In the genomic region with DNA sequence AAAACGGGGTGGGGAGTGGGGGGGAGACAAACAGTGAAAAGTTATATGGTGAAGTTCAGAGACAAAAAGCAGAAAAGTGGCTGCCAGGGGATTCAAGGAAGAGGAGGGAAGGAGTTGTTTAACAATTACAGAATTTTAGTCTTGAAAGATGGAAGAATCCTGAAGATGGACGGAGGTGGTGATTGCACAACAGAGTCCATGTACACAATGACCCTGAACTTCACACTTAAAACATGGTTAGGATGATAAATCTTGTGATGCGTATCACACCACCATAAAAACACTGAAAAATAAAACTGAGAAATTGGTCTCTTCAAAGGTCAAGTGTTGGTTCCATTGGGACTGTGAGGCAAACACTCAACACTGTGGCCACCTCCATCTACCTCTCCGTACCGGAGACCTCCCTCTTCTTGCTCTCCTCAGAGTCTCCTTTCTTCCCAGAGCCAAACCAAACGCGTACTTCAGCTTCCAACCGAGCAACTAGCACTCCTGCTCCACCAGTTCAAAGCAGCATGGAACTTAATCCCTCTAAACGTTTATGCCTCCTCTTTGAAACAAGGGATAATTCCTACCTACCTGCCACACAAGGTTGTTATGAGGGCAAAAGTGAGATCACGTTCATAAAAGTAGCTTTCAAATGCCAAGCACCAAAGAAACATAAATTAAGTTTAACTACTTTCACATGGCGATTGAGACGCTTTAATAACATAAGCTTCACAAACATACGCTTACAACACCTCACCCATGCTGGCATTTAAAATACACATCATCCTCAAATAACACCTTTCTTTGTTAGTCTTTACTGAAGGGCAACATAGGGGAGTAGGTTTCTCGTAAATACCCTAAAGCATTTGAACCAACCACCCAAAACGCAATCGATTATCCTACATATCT, we compare ENCODE assay signal across 8 mouse cellular contexts. TPM values are rescaled to one million over a fixed set of nuclear protein-coding genes. Genes with fewer than 3 reads are reported as not detected.
DNase-seq lines count a peak whose midpoint lies in the region; ATAC-seq and TF ChIP-seq lines count a peak whose summit lies in the region.

No protein-coding gene starts in this region.

- intact Hi-C loops in gastrocnemius, postnatal 14 days (cut with DNase I; ENCODE audit: low total_unique reads): no loop called here

- peak; percentile 24 to 78 for DNase-seq in adrenal gland, adult (ENCODE audit: inconsistent age in 2 of 2, low spot score in 1 of 2)
- no peak for DNase-seq in adrenal gland, postnatal 25 days
- DNase-seq in lung, postnatal 10 days: no peak
- no peak for DNase-seq in limb, embryonic 11.5 days (ENCODE audit: low spot score)
- DNase-seq in testis, postnatal 14 days (ENCODE audit: low spot score): no peak
- no peak for DNase-seq in gastrocnemius, postnatal 14 days

- WGBS in lung, embryonic 16.5 days: 33% methylated on average over 16 of the region's 16 CpGs
- WGBS in limb, embryonic 11.5 days: 26% methylated on average over 16 of the region's 16 CpGs
- 26% methylated on average over 16 of the region's 16 CpGs for WGBS in olfactory bulb, adult 2 months

- no peak for TF ChIP-seq POLR2A in olfactory bulb, adult 2 months (IDR thresholded peaks at IDR 0.05; ENCODE audit: insufficient read depth, low read depth, low read length)

- no peak overlapping the region for H3K27ac ChIP-seq in lung, embryonic 16.5 days (ENCODE audit: low read length)
- peak overlapping the region; percentile 97; the same call in 1 of the 2 replicates for H3K27ac ChIP-seq in limb, embryonic 11.5 days (replicated peaks; ENCODE audit: low read depth, low read length)
- no peak overlapping the region for H3K27ac ChIP-seq in olfactory bulb, adult 2 months (ENCODE audit: insufficient read depth, low read depth, low read length)

- H3K4me3 ChIP-seq in lung, embryonic 16.5 days (ENCODE audit: low read length): peak overlapping the region; percentile 94
- peak overlapping the region; percentile 89 for H3K4me3 ChIP-seq in limb, embryonic 11.5 days (ENCODE audit: low read depth, low read length)
- peak overlapping the region; percentile 77 for H3K4me3 ChIP-seq in olfactory bulb, adult 2 months (ENCODE audit: insufficient read depth, low read depth, low read length)

- H3K9ac ChIP-seq in lung, embryonic 16.5 days (ENCODE audit: low read length): peak overlapping the region; percentile 99
- H3K9ac ChIP-seq in limb, embryonic 11.5 days (ENCODE audit: low read length): peak overlapping the region; percentile 97

- H3K36me3 ChIP-seq in lung, embryonic 16.5 days (ENCODE audit: control insufficient read depth, insufficient read depth, low read length): no peaks in the 10 kb centered on the region
- H3K36me3 ChIP-seq in limb, embryonic 11.5 days (ENCODE audit: control insufficient read depth, insufficient read depth, low read length): no peaks in the 10 kb centered on the region

- H3K4me1 ChIP-seq in lung, embryonic 16.5 days (replicated peaks; ENCODE audit: control insufficient read depth, insufficient read depth, low read length): peaks cover 8% of the 10 kb centered on the region
- H3K4me1 ChIP-seq in limb, embryonic 11.5 days (ENCODE audit: control insufficient read depth, insufficient read depth, low read length): peaks cover 7% of the 10 kb centered on the region; the same call in 1 of the 2 replicates
- H3K4me1 ChIP-seq in olfactory bulb, adult 2 months (ENCODE audit: control insufficient read depth, insufficient read depth, low read length): peaks cover 3% of the 10 kb centered on the region; the same call in 1 of the 2 replicates

- H3K9me3 ChIP-seq in lung, embryonic 16.5 days (ENCODE audit: control insufficient read depth, low read length): no peaks in the 10 kb centered on the region
- H3K9me3 ChIP-seq in limb, embryonic 11.5 days (ENCODE audit: control insufficient read depth, low read length): no peaks in the 10 kb centered on the region

- no peaks in the 10 kb centered on the region for H3K27me3 ChIP-seq in lung, embryonic 16.5 days (ENCODE audit: control insufficient read depth, insufficient read depth, low read depth, low read length)
- H3K27me3 ChIP-seq in limb, embryonic 11.5 days (ENCODE audit: control insufficient read depth, insufficient read depth, low read length): no peaks in the 10 kb centered on the region

- H3K4me2 ChIP-seq in lung, embryonic 16.5 days (ENCODE audit: low read depth, low read length): peak overlapping the region; percentile 73
- peak overlapping the region; percentile 70 for H3K4me2 ChIP-seq in limb, embryonic 11.5 days (ENCODE audit: low read depth, severe bottlenecking)

- no peak for ATAC-seq in lung, embryonic 16.5 days (ENCODE audit: low read depth)
- ATAC-seq in limb, embryonic 11.5 days (ENCODE audit: insufficient number of reproducible peaks, low FRiP score, low TSS enrichment, low read depth): no peak

- no peak for TF ChIP-seq CTCF in olfactory bulb, adult 2 months (IDR thresholded peaks at IDR 0.05; ENCODE audit: insufficient read depth, low read depth, low read length)

RNA-seq across cellular contexts. Expression of gene Ecpas, which starts 2.1 kb away (rescaled TPM):
- total RNA-seq in adrenal gland, postnatal 25 days (2021): 174 and 181 TPM in 2 replicates
- polyA plus RNA-seq in lung, embryonic 16.5 days (2015; fragmentation: Nextera tagmentation; extraction: Ambion mirVana): 24.9 and 26.1 TPM in 2 replicates
- polyA plus RNA-seq in limb, embryonic 11.5 days (2014; fragmentation: Nextera tagmentation; extraction: Ambion mirVana): 45.6 and 51.4 TPM in 2 replicates
- 266 TPM in 1 of 2 replicates, not detected in the other for polyA plus RNA-seq in olfactory bulb, adult 2 months (2012; ENCODE audit: insufficient read depth, insufficient read length, low replicate concordance, missing spikeins)
- total RNA-seq in gastrocnemius, postnatal 14 days (2021): 100 to 1,000 TPM; 206 to 221 TPM

RNA-seq across cellular contexts. Expression of gene Zkscan16, which starts 33.0 kb away (rescaled TPM):
- 1.4 and 5.2 TPM in 2 replicates for total RNA-seq in adrenal gland, postnatal 25 days (2021)
- polyA plus RNA-seq in lung, embryonic 16.5 days (2015; fragmentation: Nextera tagmentation; extraction: Ambion mirVana): 0.16 and 0.30 TPM in 2 replicates
- polyA plus RNA-seq in limb, embryonic 11.5 days (2014; fragmentation: Nextera tagmentation; extraction: Ambion mirVana): 1.1 TPM in 2 replicates
- polyA plus RNA-seq in olfactory bulb, adult 2 months (2012; ENCODE audit: insufficient read depth, insufficient read length, low replicate concordance, missing spikeins): not detected in 2 replicates
- under 1 TPM; 0.16 to 0.18 TPM for total RNA-seq in gastrocnemius, postnatal 14 days (2021)

Comparison
In these comparisons a context has a peak if more than half of its experiments do, and no peak if none do; other contexts are left out.
1. DNase-seq: peak in adrenal gland, adult (2 of 2); none in adrenal gland, postnatal 25 days (single experiment), lung, postnatal 10 days (single experiment), limb, embryonic 11.5 days (single experiment), testis, postnatal 14 days (single experiment) and gastrocnemius, postnatal 14 days (single experiment).
2. Peak in every context shown above with its lines, with median percentiles within 50 percentile points of each other: H3K4me3 ChIP-seq.